Mouse (Mus musculus) midbrain, embryonic 16.5 days (tissue): ENCODE data around the gene Vps26c. TPM values are rescaled to one million over a fixed set of nuclear protein-coding genes. Genes with fewer than 3 reads are reported as not detected.

Experiments used
- ATAC-seq: fragments of 200-750 bp; cut with Nextera tagmentation; 2 replicates; pipeline ENCODE4 v1.8.0; 2017; ENCODE audit warnings: moderate TSS enrichment
- H3K27ac ChIP-seq: fragments of 300-500 bp; sonication (generic); 2 replicates; pipeline ENCODE4 v1.5.1; 2014; ENCODE audit warnings: mild to moderate bottlenecking, low read length, mixed read lengths
- H3K27me3 ChIP-seq: fragments of 300-500 bp; sonication (generic); 2 replicates; pipeline ENCODE4 v1.6.1; 2014; ENCODE audit warnings: low read depth, low read length, mixed read lengths; ENCODE audit not compliant: control insufficient read depth, insufficient read depth
- H3K36me3 ChIP-seq: fragments of 300-500 bp; sonication (generic); 2 replicates; pipeline ENCODE4 v1.6.1; 2014; ENCODE audit warnings: mild to moderate bottlenecking, low read length, moderate library complexity, mixed read lengths; ENCODE audit not compliant: control insufficient read depth, insufficient read depth
- H3K4me1 ChIP-seq: fragments of 300-500 bp; sonication (generic); 2 replicates; pipeline ENCODE4 v1.6.1; 2014; ENCODE audit warnings: mild to moderate bottlenecking, low read length, mixed read lengths; ENCODE audit not compliant: control insufficient read depth, insufficient read depth
- H3K4me2 ChIP-seq: fragments of 300-500 bp; sonication (generic); 2 replicates; pipeline ENCODE4 v1.6.1; 2014; ENCODE audit warnings: mild to moderate bottlenecking, low read length, mixed read lengths
- H3K4me3 ChIP-seq: fragments of 300-500 bp; sonication (generic); 2 replicates; pipeline ENCODE4 v1.5.1; 2014; ENCODE audit warnings: low read depth, mild to moderate bottlenecking, low read length, moderate library complexity, mixed read lengths
- H3K9ac ChIP-seq: fragments of 300-500 bp; sonication (generic); 2 replicates; pipeline ENCODE4 v1.6.1; 2014; ENCODE audit warnings: low read depth, low read length, mixed read lengths
- H3K9me3 ChIP-seq: fragments of 300-500 bp; sonication (generic); replicated peaks from 2 replicates; pipeline ENCODE4 v1.6.1; 2014; ENCODE audit warnings: mild to moderate bottlenecking, low read length, mixed read lengths; ENCODE audit not compliant: control insufficient read depth, poor library complexity, severe bottlenecking
- WGBS: fragments of 180-500 bp; shearing (Covaris S2); extraction: QIAGEN DNeasy Blood & Tissue Kit; methylation state at CpG from one replicate; pipeline ENCODE4 v1.1.7; 2014; 5-methylcytosine and 5-hydroxymethylcytosine counted together
- polyA plus RNA-seq: library from polyadenylated mRNA; unstranded; fragments of >200 nt; fragmentation: Nextera tagmentation; extraction: Ambion mirVana; gene quantifications from 2 replicates; pipeline ENCODE4 v1.2.1, GENCODE M21; 2015

Vps26c gene
- polyA plus RNA-seq, 1 experiment from 2014 or later, result 83.5 TPM

DNA sequence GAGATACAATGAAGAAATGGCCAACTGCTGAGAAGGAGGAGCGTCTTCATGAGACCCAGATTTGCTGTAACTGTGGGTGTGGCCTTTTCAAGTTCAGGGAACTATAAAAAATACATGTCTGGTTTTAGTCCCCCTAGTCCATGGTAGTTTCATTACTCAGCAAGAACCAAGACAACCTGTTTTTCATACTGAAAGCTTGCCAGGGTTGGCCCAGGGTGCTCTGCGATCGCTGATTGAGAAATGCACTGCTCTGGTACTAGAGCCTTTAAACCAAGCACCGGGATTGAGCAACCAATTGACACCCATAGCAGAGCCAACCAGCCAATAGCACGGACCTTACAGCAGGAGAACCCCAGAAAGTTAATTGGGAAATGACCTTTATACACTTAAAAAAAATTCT, 29.6 kb upstream of the Vps26c start:
- Histone ChIP-seq H3K9ac (no peak overlapping the region), H3K4me3 (no peak overlapping the region), H3K36me3 (no peaks in the 10 kb centered on the region), H3K4me1 (no peaks in the 10 kb centered on the region), H3K27me3 (no peaks in the 10 kb centered on the region), H3K27ac (no peak overlapping the region), H3K9me3 (no peaks in the 10 kb centered on the region), H3K4me2 (no peak overlapping the region)
- 84% methylated on average over 5 of the region's 5 CpGs for WGBS
- no peak for ATAC-seq

DNA sequence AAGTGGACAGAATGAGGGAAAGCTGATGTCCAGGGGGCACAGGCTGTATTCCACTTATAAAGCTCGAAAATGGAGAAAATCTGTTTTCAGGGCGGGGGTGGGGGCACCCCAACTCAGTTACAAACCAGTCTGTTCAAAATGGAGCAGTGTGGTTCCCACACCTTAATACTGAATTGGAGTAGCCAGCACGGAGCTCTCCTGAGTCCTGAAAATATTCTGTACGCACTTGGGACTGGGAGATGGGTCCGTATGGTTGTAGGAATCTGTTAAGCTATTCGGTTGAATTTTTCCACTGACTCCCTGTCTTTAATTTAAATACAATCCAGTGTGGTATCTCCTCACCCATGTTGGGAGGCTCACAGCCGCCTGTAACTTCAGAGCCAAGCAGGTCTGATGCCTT, 28.7 kb upstream of the Vps26c start:
- H3K4me2 ChIP-seq, result no peak overlapping the region
- no peak overlapping the region for H3K4me3 ChIP-seq
- no peaks in the 10 kb centered on the region for H3K27me3 ChIP-seq
- no peaks in the 10 kb centered on the region for H3K36me3 ChIP-seq
- no peaks in the 10 kb centered on the region for H3K4me1 ChIP-seq
- ATAC-seq, result no peak
- H3K9ac ChIP-seq, result no peak overlapping the region
- no peak overlapping the region for H3K27ac ChIP-seq
- 83% methylated on average over 7 of the region's 7 CpGs for WGBS
- no peaks in the 10 kb centered on the region for H3K9me3 ChIP-seq

DNA sequence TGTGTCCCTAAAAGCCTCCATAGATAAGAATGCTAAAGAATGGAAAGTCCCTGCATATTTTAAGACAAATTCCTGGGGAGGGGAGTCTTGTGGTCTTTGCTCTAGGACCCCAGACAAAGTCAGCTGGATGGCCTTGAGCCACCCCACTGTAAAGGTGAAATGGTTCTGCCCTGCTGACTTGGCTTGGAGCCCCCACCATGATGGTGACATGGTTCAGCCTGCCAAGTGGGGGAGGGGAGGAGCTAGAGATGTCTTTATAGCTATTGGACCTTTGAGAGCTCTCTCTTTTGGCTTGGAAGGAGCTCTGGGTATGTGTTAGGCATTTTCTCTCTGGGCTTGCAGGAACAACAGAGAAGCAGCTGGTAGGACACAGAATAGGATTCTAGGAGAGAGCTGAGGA, 25.3 kb upstream of the Vps26c start:
- Histone ChIP-seq H3K4me1 (no peaks in the 10 kb centered on the region), H3K4me3 (no peak overlapping the region), H3K9ac (no peak overlapping the region), H3K36me3 (no peaks in the 10 kb centered on the region), H3K4me2 (no peak overlapping the region), H3K9me3 (no peaks in the 10 kb centered on the region), H3K27me3 (no peaks in the 10 kb centered on the region), H3K27ac (no peak overlapping the region)
- ATAC-seq, result no peak

DNA sequence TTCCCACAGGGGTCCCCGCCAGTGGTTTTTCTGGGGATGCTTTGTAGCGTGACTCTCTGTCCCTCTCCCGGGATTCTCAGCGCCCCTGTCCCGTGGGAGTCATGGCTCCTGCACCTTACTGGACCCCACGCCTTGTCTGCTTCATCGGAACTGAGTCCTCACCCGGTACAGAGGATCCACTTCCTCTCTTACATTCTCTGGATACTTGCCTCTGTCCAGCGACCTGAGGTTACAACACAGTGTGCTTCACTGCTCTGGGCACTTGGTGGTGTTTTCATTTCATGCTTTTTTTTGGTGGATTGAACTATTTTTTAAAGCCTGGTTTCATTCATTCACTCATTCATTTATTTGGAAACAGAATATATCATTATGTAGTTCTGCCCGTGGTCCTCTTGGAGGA, 23.2 kb upstream of the Vps26c start:
- Histone ChIP-seq H3K27ac (no peak overlapping the region), H3K27me3 (no peaks in the 10 kb centered on the region), H3K36me3 (no peaks in the 10 kb centered on the region), H3K4me1 (no peaks in the 10 kb centered on the region), H3K9ac (no peak overlapping the region), H3K9me3 (no peaks in the 10 kb centered on the region), H3K4me2 (no peak overlapping the region), H3K4me3 (no peak overlapping the region)
- WGBS, result 78% methylated on average over 10 of the region's 10 CpGs
- no peak for ATAC-seq

DNA sequence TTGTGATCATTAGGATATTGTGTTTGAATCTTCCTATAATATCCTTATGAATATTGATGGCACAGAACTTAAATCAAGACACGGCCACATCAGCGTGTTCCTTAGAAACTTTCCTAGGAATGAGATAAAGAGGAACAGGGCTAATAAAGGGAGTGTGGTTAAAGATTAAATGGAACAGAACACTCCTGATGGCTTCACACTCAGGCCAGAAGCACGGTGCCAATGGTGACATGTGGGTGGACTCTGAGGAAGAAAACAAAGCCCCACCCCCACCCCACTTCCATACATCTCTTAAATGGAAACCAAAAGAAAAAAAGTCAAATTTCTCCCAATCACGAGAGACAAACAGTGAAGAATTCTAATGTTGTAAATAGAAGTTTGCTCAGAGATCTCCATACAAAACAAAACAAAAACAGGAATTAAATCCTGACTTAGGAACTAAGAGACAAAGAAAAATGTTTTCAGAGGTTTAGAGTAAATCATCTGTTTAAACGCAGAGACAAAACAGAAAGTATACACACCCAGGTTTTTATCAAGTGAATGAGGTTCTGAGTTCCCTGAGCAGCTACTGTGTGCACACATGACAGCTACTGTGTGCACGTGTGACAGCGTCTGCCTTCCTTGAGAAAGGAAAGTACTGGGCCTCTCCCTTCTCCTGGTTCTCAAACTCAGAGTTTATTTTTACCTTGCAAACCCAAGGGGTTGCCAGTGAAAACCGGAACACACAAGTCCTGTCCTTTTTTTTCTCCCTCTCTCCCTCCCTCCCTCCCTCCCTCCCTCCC, 19.3 kb upstream of the Vps26c start:
- Histone ChIP-seq H3K36me3 (no peaks in the 10 kb centered on the region), H3K4me2 (no peak overlapping the region), H3K4me3 (no peak overlapping the region), H3K27ac (no peak overlapping the region), H3K9ac (no peak overlapping the region), H3K27me3 (no peaks in the 10 kb centered on the region), H3K4me1 (no peaks in the 10 kb centered on the region), H3K9me3 (no peaks in the 10 kb centered on the region)
- ATAC-seq, result no peak
- 70% methylated on average over 8 of the region's 8 CpGs for WGBS

DNA sequence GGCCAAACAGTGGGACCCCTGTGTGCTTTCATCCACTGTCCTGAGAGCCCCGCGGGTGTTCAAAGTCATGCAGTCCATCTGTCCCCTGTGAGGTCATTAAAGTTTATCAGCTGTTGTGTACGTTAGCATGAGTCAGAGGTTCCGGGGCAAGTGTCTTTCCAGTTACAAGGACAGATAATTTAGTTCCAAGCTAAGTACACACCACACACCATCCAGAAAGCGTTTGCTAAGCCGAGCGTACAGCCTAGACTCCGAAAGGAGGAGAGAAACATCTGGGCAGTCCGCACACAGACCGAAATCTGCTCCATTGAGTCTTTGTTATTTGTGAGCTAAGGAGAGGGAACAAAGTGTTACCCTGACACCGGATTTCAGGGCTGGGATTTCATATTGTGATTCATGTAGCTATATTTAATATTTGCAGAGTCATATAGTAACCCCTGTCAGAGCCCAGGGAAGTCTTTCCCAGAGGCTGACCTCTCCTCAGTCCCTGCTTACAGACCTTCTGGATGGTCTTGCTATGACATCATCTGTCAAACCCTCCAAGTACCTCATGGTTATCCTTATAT, 18.0 kb upstream of the Vps26c start:
- H3K36me3 ChIP-seq, result no peaks in the 10 kb centered on the region
- H3K27ac ChIP-seq, result no peak overlapping the region
- ATAC-seq, result no peak
- H3K27me3 ChIP-seq, result no peaks in the 10 kb centered on the region
- H3K4me2 ChIP-seq, result no peak overlapping the region
- no peak overlapping the region for H3K9ac ChIP-seq
- no peak overlapping the region for H3K4me3 ChIP-seq
- H3K9me3 ChIP-seq, result no peaks in the 10 kb centered on the region
- no peaks in the 10 kb centered on the region for H3K4me1 ChIP-seq
- WGBS, result 71% methylated on average over 11 of the region's 11 CpGs

DNA sequence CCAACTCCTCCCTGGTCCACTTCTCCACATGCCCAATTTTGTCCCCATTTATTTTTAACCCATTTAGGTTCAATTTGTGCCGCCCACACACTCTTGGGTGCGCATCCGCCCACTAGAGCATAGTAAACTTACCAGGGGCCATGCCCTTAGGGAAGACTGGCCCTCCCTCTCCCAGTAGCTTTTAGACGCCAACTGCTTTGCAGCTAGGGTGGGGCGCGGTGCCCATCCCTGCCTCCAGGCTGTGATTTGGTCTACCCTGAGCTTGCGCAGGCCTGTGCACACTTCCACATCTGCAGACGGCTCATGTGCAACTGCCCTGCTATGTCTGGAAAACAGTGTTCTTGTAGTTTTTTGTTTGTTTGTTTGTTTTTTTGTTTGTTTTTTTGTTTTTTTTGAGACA, 16.3 kb upstream of the Vps26c start:
- H3K27ac ChIP-seq, result no peak overlapping the region
- no peaks in the 10 kb centered on the region for H3K27me3 ChIP-seq
- H3K4me3 ChIP-seq, result no peak overlapping the region
- H3K9ac ChIP-seq, result no peak overlapping the region
- no peak for ATAC-seq
- H3K4me2 ChIP-seq, result no peak overlapping the region
- no peaks in the 10 kb centered on the region for H3K9me3 ChIP-seq
- H3K4me1 ChIP-seq, result no peaks in the 10 kb centered on the region
- 93% methylated on average over 8 of the region's 8 CpGs for WGBS
- H3K36me3 ChIP-seq, result no peaks in the 10 kb centered on the region

DNA sequence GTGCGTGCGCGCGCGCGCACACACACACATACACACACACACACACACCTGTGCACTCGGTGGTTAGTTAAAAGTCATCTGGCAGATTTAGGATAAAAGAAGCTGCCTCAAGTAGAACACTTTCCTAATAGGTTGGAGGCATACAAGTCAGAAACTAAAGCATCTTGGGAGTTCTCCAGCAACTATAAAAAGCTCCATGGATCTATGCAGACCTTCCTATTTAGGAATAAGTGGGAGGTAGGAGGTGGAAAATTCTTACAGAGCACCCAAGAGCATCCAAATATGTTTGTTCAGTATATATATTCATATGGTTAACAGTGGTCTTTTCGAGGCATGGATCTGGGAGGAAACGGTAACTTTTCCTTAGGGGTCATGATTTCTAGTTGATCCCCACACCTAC, 13.5 kb upstream of the Vps26c start:
- H3K4me2 ChIP-seq, result no peak overlapping the region
- no peaks in the 10 kb centered on the region for H3K4me1 ChIP-seq
- no peak overlapping the region for H3K27ac ChIP-seq
- H3K27me3 ChIP-seq, result no peaks in the 10 kb centered on the region
- no peaks in the 10 kb centered on the region for H3K9me3 ChIP-seq
- no peak for ATAC-seq
- no peak overlapping the region for H3K4me3 ChIP-seq
- no peak overlapping the region for H3K9ac ChIP-seq
- 94% methylated on average over 9 of the region's 9 CpGs for WGBS
- no peaks in the 10 kb centered on the region for H3K36me3 ChIP-seq

DNA sequence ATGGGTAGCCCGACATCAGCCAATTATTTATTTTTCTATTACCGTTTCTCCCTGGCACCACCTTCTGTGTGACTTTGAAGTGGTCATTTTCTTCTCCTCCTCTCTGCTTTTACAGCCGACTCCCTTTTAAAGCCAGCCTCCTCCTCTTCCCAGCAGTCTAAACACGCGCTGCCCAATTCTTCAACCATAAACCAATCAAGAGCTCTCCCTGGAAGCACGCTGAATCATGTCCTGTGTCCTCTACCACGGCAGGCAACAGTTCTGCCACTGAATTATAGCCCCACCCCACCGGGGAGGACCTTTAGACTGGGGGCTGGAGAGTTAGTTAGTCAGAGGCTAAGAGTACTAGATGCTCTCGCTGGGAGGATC, 10.5 kb upstream of the Vps26c start:
- H3K9me3 ChIP-seq, result no peaks in the 10 kb centered on the region
- ATAC-seq, result no peak
- H3K9ac ChIP-seq, result no peak overlapping the region
- H3K4me1 ChIP-seq, result no peaks in the 10 kb centered on the region
- H3K4me2 ChIP-seq, result no peak overlapping the region
- H3K36me3 ChIP-seq, result no peaks in the 10 kb centered on the region
- no peak overlapping the region for H3K4me3 ChIP-seq
- 79% methylated on average over 9 of the region's 9 CpGs for WGBS
- no peak overlapping the region for H3K27ac ChIP-seq
- no peaks in the 10 kb centered on the region for H3K27me3 ChIP-seq
